Mouse (Mus musculus): ENCODE results near the gene Tmem212.
"Not testable (repeated sequence)": the region's sequence is repeated elsewhere in the genome, so short reads cannot be mapped to it uniquely, and the experiment has no call there.

The Tmem212 gene

GRCm38 (mm10) chr3:27896318-27896892 is at the start of gene Tmem212:
Gene Tmem212, minus strand, starts transcription at chr3:27896368.
- no peak for DNase-seq (ENCODE audit: low spot score in 2 of 2)

GRCm38 (mm10) chr3:27945397-27945796 is 49.2 kb upstream of the Tmem212 start:
- DNase-seq (ENCODE audit: low spot score in 2 of 2), result not testable (repeated sequence)

- DNase-seq (ENCODE audit: low spot score in 2 of 2), result peak; percentile 26 to 59
Measured at GRCm38 (mm10) chr3:27942991-27943390, 46.8 kb upstream of the Tmem212 start.

- no peak for DNase-seq (ENCODE audit: low spot score in 2 of 2)
Measured at GRCm38 (mm10) chr3:27941634-27942033, 45.5 kb upstream of the Tmem212 start.

GRCm38 (mm10) chr3:27938381-27939323 is 42.5 kb upstream of the Tmem212 start, which contains the start of gene Pld1:
Gene Pld1, plus strand, starts transcription at chr3:27938695.
- peak; percentile 70 to 87 for DNase-seq (ENCODE audit: low spot score in 2 of 2)

GRCm38 (mm10) chr3:27937144-27938110 is 41.3 kb upstream of the Tmem212 start:
- DNase-seq (ENCODE audit: low spot score in 2 of 2), result peak in 1 of 2 experiments; percentile 25

GRCm38 (mm10) chr3:27936731-27937130 is 40.6 kb upstream of the Tmem212 start:
- DNase-seq (ENCODE audit: low spot score in 2 of 2), result no peak

GRCm38 (mm10) chr3:27935644-27936043 is 39.5 kb upstream of the Tmem212 start:
- DNase-seq (ENCODE audit: low spot score in 2 of 2), result no peak

GRCm38 (mm10) chr3:27932391-27932790 is 36.2 kb upstream of the Tmem212 start:
- no peak for DNase-seq (ENCODE audit: low spot score in 2 of 2)

- no peak for DNase-seq (ENCODE audit: low spot score in 2 of 2)
Measured at GRCm38 (mm10) chr3:27929219-27929618, 33.1 kb upstream of the Tmem212 start.

GRCm38 (mm10) chr3:27924037-27924436 is 27.9 kb upstream of the Tmem212 start:
- DNase-seq (ENCODE audit: low spot score in 2 of 2), result no peak

GRCm38 (mm10) chr3:27921268-27922020 is 25.3 kb upstream of the Tmem212 start:
- DNase-seq (ENCODE audit: low spot score in 2 of 2), result no peak

GRCm38 (mm10) chr3:27918656-27919436 is 22.7 kb upstream of the Tmem212 start:
- no peak for DNase-seq (ENCODE audit: low spot score in 2 of 2)

- DNase-seq (ENCODE audit: low spot score in 2 of 2), result no peak
Measured at GRCm38 (mm10) chr3:27909016-27909415, 12.8 kb upstream of the Tmem212 start.

- no peak for DNase-seq (ENCODE audit: low spot score in 2 of 2)
Measured at GRCm38 (mm10) chr3:27908316-27908715, 12.1 kb upstream of the Tmem212 start.

GRCm38 (mm10) chr3:27907301-27907700 is 11.1 kb upstream of the Tmem212 start:
- no peak for DNase-seq (ENCODE audit: low spot score in 2 of 2)

- DNase-seq (ENCODE audit: low spot score in 2 of 2), result no peak
Measured at GRCm38 (mm10) chr3:27906647-27907209, 10.6 kb upstream of the Tmem212 start.

- peak; percentile 8 to 10 for DNase-seq (ENCODE audit: low spot score in 2 of 2)
Measured at GRCm38 (mm10) chr3:27904659-27905330, 8.6 kb upstream of the Tmem212 start.

GRCm38 (mm10) chr3:27901846-27902245 is 5.7 kb upstream of the Tmem212 start:
- no peak for DNase-seq (ENCODE audit: low spot score in 2 of 2)
